Mouse (Mus musculus): ENCODE data around the gene Apip. TPM values are rescaled to one million over a fixed set of nuclear protein-coding genes. Genes with fewer than 3 reads are reported as not detected.

The Apip gene
- polyA plus RNA-seq, 1 experiment from 2014 or later: 74.8 TPM

DNA sequence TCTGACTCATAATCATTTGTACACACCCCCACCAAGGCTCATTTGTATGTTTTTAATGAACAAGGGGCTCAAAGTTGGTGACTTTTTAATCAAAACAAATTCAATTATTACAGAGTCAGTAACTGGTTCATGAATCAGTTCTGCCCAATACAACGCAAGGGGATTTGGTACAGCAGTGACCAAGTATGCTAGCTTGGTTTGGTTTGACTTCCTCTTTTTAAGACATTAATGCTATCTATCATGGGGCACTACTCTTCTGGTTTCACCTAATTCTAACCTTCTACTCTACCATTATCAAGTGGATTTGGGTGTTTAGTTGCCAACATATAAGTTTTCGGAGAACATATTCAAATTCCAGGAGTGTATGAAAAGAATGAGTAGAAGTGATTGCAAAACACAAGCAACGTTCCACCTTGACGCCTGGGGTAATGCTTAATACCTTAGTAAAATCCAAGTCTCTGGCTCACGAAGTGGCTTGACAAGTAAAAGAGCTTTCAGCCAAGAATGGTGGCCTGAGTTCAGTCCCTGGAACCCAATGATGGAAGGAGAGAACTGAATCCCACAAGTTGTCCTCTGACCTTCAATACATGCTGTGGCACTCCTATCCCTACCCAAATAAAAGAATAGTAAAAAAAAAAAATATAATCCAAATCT, 3.6 kb upstream of the Apip start:
- WGBS: 91% methylated on average over 5 of the region's 5 CpGs
- Histone ChIP-seq H3K27ac (replicated peaks) (no peak overlapping the region), H3K4me3 (no peak overlapping the region), H3K4me1 (peaks cover 26% of the 10 kb centered on the region), H3K27me3 (replicated peaks; ENCODE audit: low read depth, poor library complexity, severe bottlenecking) (no peaks in the 10 kb centered on the region), H3K36me3 (replicated peaks) (peaks cover 3% of the 10 kb centered on the region; the same call in 1 of the 2 replicates), H3K9me3 (0 out of 2 replicates have a peak, but pooled peaks cover under 1% of the 10 kb centered on the region)
- DNase-seq (ENCODE audit: low spot score): no peak

DNA sequence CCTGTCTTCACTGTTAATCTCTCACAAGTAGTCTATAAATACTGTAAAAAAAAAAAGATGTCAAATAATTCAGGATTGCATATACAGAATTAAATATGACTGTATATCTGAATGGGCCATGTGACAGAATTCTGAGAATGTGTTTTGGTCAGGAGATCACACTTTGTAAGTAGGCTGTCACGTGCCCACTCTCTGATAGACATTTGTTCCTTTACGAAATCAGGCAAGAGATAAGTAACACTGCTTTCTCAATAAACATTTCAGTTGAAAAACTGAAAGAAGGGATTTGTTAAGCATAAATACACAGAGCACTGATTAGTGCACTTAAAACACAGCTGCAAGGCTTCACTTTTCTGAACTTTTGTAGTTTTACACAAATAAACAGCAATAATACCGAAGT, 2.9 kb upstream of the Apip start:
- Histone ChIP-seq H3K4me3 (no peak overlapping the region), H3K27me3 (replicated peaks; ENCODE audit: low read depth, poor library complexity, severe bottlenecking) (no peaks in the 10 kb centered on the region), H3K27ac (replicated peaks) (no peak overlapping the region), H3K4me1 (peaks cover 26% of the 10 kb centered on the region), H3K9me3 (0 out of 2 replicates have a peak, but pooled peaks cover 3% of the 10 kb centered on the region), H3K36me3 (replicated peaks) (peaks cover 3% of the 10 kb centered on the region; the same call in 1 of the 2 replicates)
- WGBS: 82% methylated on average over 3 of the region's 3 CpGs
- DNase-seq (ENCODE audit: low spot score): no peak

GRCm38 (mm10) chr2:103081117-103081516, 7.6 kb downstream of the Apip start:
- Histone ChIP-seq H3K27me3 (replicated peaks; ENCODE audit: low read depth, poor library complexity, severe bottlenecking) (no peaks in the 10 kb centered on the region), H3K9me3 (no peaks in the 10 kb centered on the region), H3K4me3 (no peak overlapping the region), H3K4me1 (no peaks in the 10 kb centered on the region), H3K36me3 (replicated peaks) (no peaks in the 10 kb centered on the region; the same call in 1 of the 2 replicates), H3K27ac (replicated peaks) (no peak overlapping the region)
- DNase-seq (ENCODE audit: low spot score): no peak
- 71% methylated on average over 6 of the region's 6 CpGs for WGBS

GRCm38 (mm10) chr2:103081706-103082105, 8.2 kb downstream of the Apip start:
- Histone ChIP-seq H3K27me3 (replicated peaks; ENCODE audit: low read depth, poor library complexity, severe bottlenecking) (no peaks in the 10 kb centered on the region), H3K36me3 (replicated peaks) (no peaks in the 10 kb centered on the region; the same call in 1 of the 2 replicates), H3K9me3 (no peaks in the 10 kb centered on the region), H3K4me3 (no peak overlapping the region), H3K27ac (replicated peaks) (no peak overlapping the region), H3K4me1 (no peaks in the 10 kb centered on the region)
- no peak for DNase-seq (ENCODE audit: low spot score)
- WGBS: 80% methylated on average over 5 of the region's 5 CpGs

DNA sequence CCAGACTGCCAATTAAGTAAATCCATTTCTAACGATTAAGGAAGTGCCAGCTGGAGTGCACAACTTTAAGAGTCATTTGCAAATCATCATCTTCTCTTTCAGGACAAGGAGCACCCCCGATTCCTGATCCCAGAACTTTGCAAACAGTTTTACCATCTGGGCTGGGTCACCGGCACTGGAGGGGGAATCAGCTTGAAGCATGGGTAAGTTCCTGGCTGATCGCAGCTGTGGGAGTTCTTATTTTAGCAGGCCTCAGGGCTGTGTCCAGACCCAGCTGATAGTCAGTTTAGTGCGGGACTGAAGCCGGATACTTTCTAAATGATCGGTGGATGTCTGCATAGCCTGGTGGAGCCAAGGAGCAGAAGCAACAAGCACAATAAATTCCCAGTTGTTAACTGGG, 9.4 kb downstream of the Apip start:
- DNase-seq (ENCODE audit: low spot score): no peak
- H3K36me3 ChIP-seq (replicated peaks): peaks cover 6% of the 10 kb centered on the region

DNA sequence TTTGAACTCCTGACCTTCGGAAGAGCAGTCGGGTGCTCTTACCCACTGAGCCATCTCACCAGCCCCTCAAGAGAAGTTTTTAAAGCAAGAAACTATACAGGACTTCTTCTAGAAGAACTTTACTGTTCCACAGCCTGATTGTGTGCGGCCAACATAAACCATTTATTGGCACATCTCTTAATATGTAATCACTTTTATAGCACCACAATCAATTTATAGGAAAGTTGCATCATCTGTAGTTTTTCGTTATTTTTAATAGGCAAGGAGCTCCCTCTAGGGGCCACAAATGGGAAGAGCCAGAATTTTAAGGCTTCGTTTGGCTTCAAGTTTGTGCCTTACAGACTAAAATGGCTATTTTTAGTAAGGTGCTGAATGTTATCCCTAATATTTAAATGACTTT, 11.0 kb downstream of the Apip start:
- Histone ChIP-seq H3K27me3 (replicated peaks; ENCODE audit: low read depth, poor library complexity, severe bottlenecking) (no peaks in the 10 kb centered on the region), H3K27ac (replicated peaks) (no peak overlapping the region), H3K36me3 (replicated peaks) (peaks cover 22% of the 10 kb centered on the region), H3K9me3 (no peaks in the 10 kb centered on the region), H3K4me1 (no peaks in the 10 kb centered on the region), H3K4me3 (no peak overlapping the region)
- WGBS: 64% methylated on average over 5 of the region's 5 CpGs
- no peak for DNase-seq (ENCODE audit: low spot score)

More for the DNA sequence above, 9.4 kb downstream of the Apip start:
- 77% methylated on average over 7 of the region's 7 CpGs for WGBS
- Histone ChIP-seq H3K4me3 (no peak overlapping the region), H3K9me3 (no peaks in the 10 kb centered on the region), H3K27me3 (replicated peaks; ENCODE audit: low read depth, poor library complexity, severe bottlenecking) (no peaks in the 10 kb centered on the region), H3K27ac (replicated peaks) (no peak overlapping the region), H3K4me1 (no peaks in the 10 kb centered on the region)

DNA sequence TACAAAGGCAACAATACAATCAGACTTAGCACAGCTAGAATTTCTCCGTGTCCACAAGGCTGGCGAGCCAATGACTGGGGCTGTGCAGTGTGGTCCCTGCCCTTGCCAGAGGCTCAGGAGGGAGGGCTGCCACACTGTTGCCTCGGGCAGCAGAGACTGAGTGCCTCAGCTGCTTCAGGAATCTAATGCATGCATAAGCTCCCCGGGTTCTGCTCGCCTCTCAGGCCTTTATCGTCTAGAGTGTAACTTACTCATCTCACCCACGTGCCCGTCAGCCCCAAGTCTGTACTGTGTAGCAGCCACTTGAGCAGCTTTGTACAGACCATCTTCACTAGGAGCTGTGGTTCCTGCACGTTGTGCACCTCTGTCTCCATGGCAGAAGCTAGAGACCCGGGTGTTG, 12.2 kb downstream of the Apip start:
- H3K36me3 ChIP-seq (replicated peaks): peaks cover 31% of the 10 kb centered on the region
- no peaks in the 10 kb centered on the region for H3K27me3 ChIP-seq (replicated peaks; ENCODE audit: low read depth, poor library complexity, severe bottlenecking)
- DNase-seq (ENCODE audit: low spot score): no peak
- no peak overlapping the region for H3K27ac ChIP-seq (replicated peaks)
- 72% methylated on average over 10 of the region's 10 CpGs for WGBS
- no peaks in the 10 kb centered on the region for H3K9me3 ChIP-seq
- no peaks in the 10 kb centered on the region for H3K4me1 ChIP-seq
- no peak overlapping the region for H3K4me3 ChIP-seq

- no peaks in the 10 kb centered on the region for H3K4me1 ChIP-seq
- H3K27me3 ChIP-seq (replicated peaks; ENCODE audit: low read depth, poor library complexity, severe bottlenecking): no peaks in the 10 kb centered on the region
- no peaks in the 10 kb centered on the region for H3K9me3 ChIP-seq
- no peak overlapping the region for H3K4me3 ChIP-seq
- no peak for DNase-seq (ENCODE audit: low spot score)
- 10% methylated on average over 1 of the region's 1 CpGs for WGBS
- peaks cover 31% of the 10 kb centered on the region for H3K36me3 ChIP-seq (replicated peaks)
- no peak overlapping the region for H3K27ac ChIP-seq (replicated peaks)
Observed at GRCm38 (mm10) chr2:103086432-103086831, 13.0 kb downstream of the Apip start.

DNA sequence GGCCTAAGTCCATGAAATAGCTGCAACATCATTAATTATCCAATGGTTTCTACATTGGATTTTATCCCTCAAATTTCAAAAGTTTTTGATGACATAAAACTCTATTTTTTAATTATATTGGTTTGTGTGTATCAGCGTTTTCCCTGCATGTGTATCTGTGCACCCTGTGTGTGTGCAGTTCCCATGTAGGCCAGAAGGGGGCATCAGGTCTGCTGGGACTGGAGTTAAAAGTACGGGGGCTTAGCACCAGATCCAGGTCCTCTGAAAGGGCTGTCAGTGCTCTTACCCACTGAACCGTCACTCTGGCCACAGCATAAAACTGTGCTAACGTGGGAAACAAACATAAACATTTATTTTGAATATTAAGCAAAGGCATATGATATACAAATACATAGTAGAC, 14.6 kb downstream of the Apip start:
- H3K4me3 ChIP-seq: no peak overlapping the region
- H3K27ac ChIP-seq (replicated peaks): no peak overlapping the region
- peaks cover 42% of the 10 kb centered on the region for H3K36me3 ChIP-seq (replicated peaks)
- H3K9me3 ChIP-seq: no peaks in the 10 kb centered on the region
- no peaks in the 10 kb centered on the region for H3K27me3 ChIP-seq (replicated peaks; ENCODE audit: low read depth, poor library complexity, severe bottlenecking)
- H3K4me1 ChIP-seq: no peaks in the 10 kb centered on the region
- WGBS: 96% methylated on average over 4 of the region's 4 CpGs
- DNase-seq (ENCODE audit: low spot score): no peak

DNA sequence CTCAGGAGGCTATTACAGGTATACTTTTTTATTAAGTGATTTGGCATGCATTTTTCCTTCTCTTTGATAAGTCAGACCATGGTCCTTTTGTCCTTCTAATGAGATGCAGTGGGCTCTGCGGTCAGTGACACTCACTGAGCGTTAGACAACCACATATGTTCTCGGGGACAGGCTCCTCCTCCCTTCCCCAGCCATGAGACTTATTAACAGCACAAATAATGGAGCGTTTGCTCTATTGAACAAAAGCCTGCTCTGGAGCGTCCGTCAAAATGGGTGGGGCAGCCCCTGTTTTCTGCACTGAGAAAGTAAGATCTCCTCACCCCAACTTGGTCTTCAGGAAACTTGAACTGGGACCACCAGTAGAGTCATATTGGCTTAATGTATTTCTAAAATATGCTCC, 16.0 kb downstream of the Apip start:
- Histone ChIP-seq H3K4me3 (no peak overlapping the region), H3K4me1 (no peaks in the 10 kb centered on the region), H3K27me3 (replicated peaks; ENCODE audit: low read depth, poor library complexity, severe bottlenecking) (no peaks in the 10 kb centered on the region), H3K9me3 (no peaks in the 10 kb centered on the region), H3K27ac (replicated peaks) (no peak overlapping the region), H3K36me3 (replicated peaks) (peaks cover 56% of the 10 kb centered on the region)
- DNase-seq (ENCODE audit: low spot score): no peak
- 86% methylated on average over 6 of the region's 6 CpGs for WGBS

- H3K9me3 ChIP-seq: no peaks in the 10 kb centered on the region
- WGBS: 80% methylated on average over 5 of the region's 5 CpGs
- no peak overlapping the region for H3K27ac ChIP-seq (replicated peaks)
- no peaks in the 10 kb centered on the region for H3K27me3 ChIP-seq (replicated peaks; ENCODE audit: low read depth, poor library complexity, severe bottlenecking)
- no peak overlapping the region for H3K4me3 ChIP-seq
- no peak for DNase-seq (ENCODE audit: low spot score)
- no peaks in the 10 kb centered on the region for H3K4me1 ChIP-seq
- H3K36me3 ChIP-seq (replicated peaks): no peaks in the 10 kb centered on the region
Observed at GRCm38 (mm10) chr2:103102595-103102994, 29.1 kb downstream of the Apip start.

DNA sequence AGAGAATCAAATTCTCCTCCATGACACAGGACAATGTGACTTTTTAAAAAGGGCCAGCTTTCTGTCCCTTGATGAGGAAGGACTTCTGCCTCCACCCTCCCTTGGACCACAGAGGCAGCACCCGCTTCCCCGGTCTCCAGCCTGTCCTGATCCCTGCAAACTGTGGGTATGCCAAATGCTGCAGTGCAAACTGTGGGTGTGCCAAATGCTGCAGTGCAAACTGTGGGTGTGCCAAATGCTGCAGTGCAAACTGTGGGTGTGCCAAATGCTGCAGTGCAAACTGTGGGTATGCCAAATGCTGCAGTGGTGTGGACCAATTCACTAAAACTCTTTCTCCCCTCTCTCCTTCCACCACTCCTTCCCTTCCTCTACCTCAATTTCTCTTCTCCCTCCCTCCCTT, 32.7 kb downstream of the Apip start:
- Histone ChIP-seq H3K36me3 (replicated peaks) (no peaks in the 10 kb centered on the region), H3K9me3 (no peaks in the 10 kb centered on the region), H3K4me3 (no peak overlapping the region), H3K4me1 (no peaks in the 10 kb centered on the region), H3K27ac (replicated peaks) (no peak overlapping the region), H3K27me3 (replicated peaks; ENCODE audit: low read depth, poor library complexity, severe bottlenecking) (no peaks in the 10 kb centered on the region)
- DNase-seq (ENCODE audit: low spot score): no peak
- 95% methylated on average over 2 of the region's 2 CpGs for WGBS

- H3K27ac ChIP-seq (replicated peaks): no peak overlapping the region
- H3K4me3 ChIP-seq: no peak overlapping the region
- no peaks in the 10 kb centered on the region for H3K27me3 ChIP-seq (replicated peaks; ENCODE audit: low read depth, poor library complexity, severe bottlenecking)
- peak; percentile 21 for DNase-seq (ENCODE audit: low spot score)
- WGBS: 56% methylated on average over 8 of the region's 8 CpGs
- no peaks in the 10 kb centered on the region for H3K36me3 ChIP-seq (replicated peaks)
- H3K4me1 ChIP-seq: peaks cover 7% of the 10 kb centered on the region; the same call in 1 of the 2 replicates
- no peaks in the 10 kb centered on the region for H3K9me3 ChIP-seq
Observed at GRCm38 (mm10) chr2:103111669-103112068, 38.2 kb downstream of the Apip start.
